Mouse (Mus musculus) ZHBTc4 (cell line): ENCODE data around the gene Ctrc.

Experiments
- DNase-seq: peaks from one replicate; pipeline ENCODE4 v3.0.0-alpha.2; 2011; ENCODE audit warnings: low read depth, low spot score

Ctrc gene

GRCm38 (mm10) chr4:141845999-141846398 is at the start of gene Ctrc:
Gene Ctrc (minus strand): TSS chr4:141846359.
- DNase-seq, result no peak

- DNase-seq, result no peak
Observed at GRCm38 (mm10) chr4:141895772-141896171, 49.6 kb upstream of the Ctrc start.

GRCm38 (mm10) chr4:141893157-141893784 is 47.1 kb upstream of the Ctrc start:
- no peak for DNase-seq

- DNase-seq, result no peak
Observed at GRCm38 (mm10) chr4:141886385-141886968, 40.3 kb upstream of the Ctrc start.

- DNase-seq, result no peak
Observed at GRCm38 (mm10) chr4:141885451-141885850, 39.3 kb upstream of the Ctrc start.

GRCm38 (mm10) chr4:141882858-141883257 is 36.7 kb upstream of the Ctrc start:
- no peak for DNase-seq

GRCm38 (mm10) chr4:141881950-141882349 is 35.8 kb upstream of the Ctrc start:
- DNase-seq, result no peak

- peak; percentile 35 for DNase-seq
Observed at GRCm38 (mm10) chr4:141881289-141881914, 35.2 kb upstream of the Ctrc start.

- DNase-seq, result no peak
Observed at GRCm38 (mm10) chr4:141879875-141880274, 33.7 kb upstream of the Ctrc start.

- DNase-seq, result no peak
Observed at GRCm38 (mm10) chr4:141879074-141879473, 32.9 kb upstream of the Ctrc start.

- no peak for DNase-seq
Observed at GRCm38 (mm10) chr4:141878621-141879020, 32.5 kb upstream of the Ctrc start.

GRCm38 (mm10) chr4:141875481-141876108 is 29.4 kb upstream of the Ctrc start:
- DNase-seq, result no peak

- peak; percentile 91 for DNase-seq
Observed at GRCm38 (mm10) chr4:141874601-141875460, 28.7 kb upstream of the Ctrc start, which contains the start of gene Efhd2. Gene Efhd2 (minus strand): TSS chr4:141874920.

- no peak for DNase-seq
Observed at GRCm38 (mm10) chr4:141874111-141874600, 28.0 kb upstream of the Ctrc start.

- no peak for DNase-seq
Observed at GRCm38 (mm10) chr4:141872977-141873376, 26.8 kb upstream of the Ctrc start.

GRCm38 (mm10) chr4:141871909-141872308 is 25.8 kb upstream of the Ctrc start:
- no peak for DNase-seq

- DNase-seq, result no peak
Observed at GRCm38 (mm10) chr4:141871333-141871725, 25.2 kb upstream of the Ctrc start.

- no peak for DNase-seq
Observed at GRCm38 (mm10) chr4:141870666-141871332, 24.6 kb upstream of the Ctrc start.

GRCm38 (mm10) chr4:141869436-141870215 is 23.5 kb upstream of the Ctrc start:
- no peak for DNase-seq

GRCm38 (mm10) chr4:141868051-141868450 is 21.9 kb upstream of the Ctrc start:
- peak; percentile 27 for DNase-seq
